Mouse (Mus musculus) heart, postnatal 25 days (tissue): ENCODE measurements around the gene Shroom4. TPM values are rescaled to one million over a fixed set of nuclear protein-coding genes. Genes with fewer than 3 reads are reported as not detected.
A peak's percentile ranks its signal among the peaks of the same experiment; 100 is the strongest.

Experiments used
- DNase-seq: peaks from one replicate; pipeline ENCODE4 v3.0.0; 2022; ENCODE audit warnings: low spot score
- intact Hi-C: fragments of 180-260 bp; cut with DNase I; formaldehyde crosslinking; loops from one replicate; pipeline ENCODE4 v1.15.1; 2025
- total RNA-seq, 2 experiments: library from RNA; stranded (reverse); gene quantifications; 2 replicates each; pipeline ENCODE4 v1.2.3; 2021

Shroom4 gene
- total RNA-seq, 2 experiments from 2014 or later: 15.8 to 18.3 TPM

DNA sequence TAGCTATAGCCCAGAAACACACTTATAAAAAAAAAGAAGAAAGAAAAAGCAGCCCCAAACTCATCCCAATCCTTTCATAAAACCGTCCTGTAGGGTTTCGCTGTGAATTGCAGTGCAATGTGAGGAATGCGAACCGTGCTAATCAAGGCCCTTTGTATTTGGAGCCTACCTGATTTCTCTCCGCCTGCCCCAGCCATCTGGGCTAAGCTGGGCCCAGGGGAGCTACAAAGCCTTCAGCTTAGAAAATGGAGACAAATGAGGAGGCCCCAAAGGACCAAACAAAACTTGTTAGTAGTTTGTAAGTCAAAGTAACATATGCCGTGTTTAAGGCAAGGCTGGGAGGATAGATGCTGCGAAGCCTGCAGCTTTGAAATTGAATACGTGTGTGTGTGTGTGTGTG, 84.2 kb downstream of the Shroom4 start:
- intact Hi-C loops: loop anchor here (5.0 kb wide), 1 partner anchor 38 kb away; no protein-coding TSS in a partner anchor
- DNase-seq: no peak

DNA sequence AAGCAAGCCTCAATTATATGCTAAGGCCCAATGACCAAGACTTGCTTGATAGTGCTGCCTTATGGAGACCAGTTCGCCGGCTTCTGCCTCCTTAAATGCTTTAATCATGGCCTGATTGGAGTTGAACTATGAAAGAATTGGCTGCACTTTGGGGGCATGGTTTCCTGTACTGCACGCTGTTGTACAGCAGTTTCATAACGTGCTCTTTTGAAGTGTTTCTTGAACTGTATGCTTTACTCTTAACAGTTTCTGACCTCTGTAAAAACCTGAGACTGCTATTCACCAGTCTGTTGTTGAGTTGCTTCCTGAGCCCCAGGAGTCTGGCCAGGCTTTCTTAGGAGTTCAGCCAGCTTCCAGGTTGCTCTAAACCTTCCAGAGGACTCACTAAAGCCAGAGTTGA, 90.8 kb downstream of the Shroom4 start:
- DNase-seq: no peak
- intact Hi-C loops: no loop called here

DNA sequence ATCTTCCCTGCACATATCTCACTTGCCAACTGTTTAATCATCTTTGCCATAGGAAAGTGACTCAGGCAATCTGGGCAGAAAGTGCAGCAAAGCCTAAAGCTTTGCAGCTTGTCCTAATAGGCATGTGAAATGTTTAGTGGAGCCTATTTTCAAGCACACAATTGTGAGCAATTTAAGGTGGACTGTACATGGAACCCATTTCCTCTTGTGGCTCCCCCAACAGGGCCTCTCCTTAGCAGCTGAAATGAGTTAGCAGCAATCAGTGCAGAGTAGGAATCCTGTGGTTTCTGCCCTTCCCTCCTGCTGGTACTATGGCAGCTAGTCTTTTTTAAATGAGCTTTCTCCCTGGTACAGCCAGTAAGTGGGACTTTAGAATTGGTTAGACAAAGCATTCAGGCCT, 95.8 kb downstream of the Shroom4 start:
- intact Hi-C loops: no loop called here
- DNase-seq: no peak

DNA sequence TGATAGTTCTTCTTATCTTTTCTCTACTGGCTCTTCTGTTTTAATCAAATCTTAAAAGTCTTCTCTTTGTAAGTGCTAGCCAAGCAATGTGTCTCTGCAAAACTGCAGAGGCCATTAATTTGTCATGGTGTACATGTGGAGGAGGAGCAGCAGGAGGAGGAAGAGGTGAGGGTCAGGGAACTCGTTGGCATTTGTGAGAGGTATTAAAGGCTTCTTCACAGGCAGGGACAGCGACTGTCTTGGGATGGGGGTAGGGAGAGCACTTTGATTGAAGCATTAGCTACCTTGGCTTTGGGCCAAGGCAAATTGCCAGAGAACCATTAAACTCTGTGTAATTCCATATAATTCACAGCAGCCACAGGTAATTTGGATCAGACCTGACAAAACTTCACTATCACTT, 96.7 kb downstream of the Shroom4 start:
- intact Hi-C loops: no loop called here

DNA sequence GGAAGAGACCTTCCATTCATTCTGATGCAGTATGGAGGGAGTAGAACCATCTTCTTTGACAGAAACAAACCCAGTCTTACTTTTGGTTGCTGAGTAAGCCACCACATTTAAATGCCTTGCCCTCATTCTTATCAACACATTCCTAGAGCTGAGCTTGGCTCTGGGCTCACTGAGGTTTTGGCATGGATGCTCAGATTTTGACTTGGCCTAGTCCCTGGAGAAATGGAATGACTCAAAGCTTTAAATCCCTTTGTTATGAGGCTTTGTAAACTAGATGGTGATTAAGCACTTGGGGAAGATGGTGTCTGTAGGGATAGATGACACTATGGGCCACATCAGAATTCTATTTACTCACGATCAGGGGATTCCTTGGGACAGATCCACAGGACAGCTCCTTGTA, 102.2 kb downstream of the Shroom4 start:
- intact Hi-C loops: no loop called here
- no peak for DNase-seq

More for the DNA sequence above, 96.7 kb downstream of the Shroom4 start:
- no peak for DNase-seq

DNA sequence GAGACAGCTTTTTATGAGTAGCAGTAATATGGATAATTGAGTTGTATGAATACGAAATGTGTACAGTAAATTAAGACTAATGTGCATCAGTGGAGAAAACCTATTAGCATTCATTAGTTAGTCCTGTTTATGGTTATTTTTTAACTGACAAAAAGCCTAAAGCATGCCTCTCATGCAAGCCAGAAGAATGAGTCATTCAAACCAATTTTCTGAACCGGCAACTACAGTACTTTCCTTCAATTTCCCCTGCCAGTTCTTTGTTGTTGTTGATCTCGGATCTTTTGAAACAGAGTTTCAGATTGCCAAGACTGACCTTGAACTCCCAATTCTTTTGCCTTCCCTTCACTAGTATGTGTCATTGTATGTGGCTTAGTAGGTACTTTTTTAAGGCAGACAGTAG, 117.6 kb downstream of the Shroom4 start:
- DNase-seq: no peak
- intact Hi-C loops: no loop called here

DNA sequence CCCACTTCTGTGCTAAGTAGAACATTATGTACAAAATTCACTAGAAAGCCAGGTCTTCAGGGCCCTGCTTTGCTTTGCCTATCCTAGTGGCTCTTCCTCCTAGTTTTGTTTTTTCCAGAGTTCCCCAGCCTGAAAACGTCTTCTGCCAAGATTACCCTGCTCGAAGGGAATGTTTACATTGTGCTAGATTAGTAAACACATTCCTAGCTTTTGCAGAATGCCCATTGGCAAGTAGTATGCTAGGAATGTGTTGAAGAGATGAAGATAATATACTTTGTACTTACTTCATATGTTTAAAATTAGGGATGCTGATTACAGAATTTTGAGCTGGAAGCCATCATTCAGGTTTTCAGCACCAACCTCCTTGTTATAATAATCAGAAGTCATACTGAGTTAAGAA, 118.8 kb downstream of the Shroom4 start:
- intact Hi-C loops: no loop called here
- no peak for DNase-seq

DNA sequence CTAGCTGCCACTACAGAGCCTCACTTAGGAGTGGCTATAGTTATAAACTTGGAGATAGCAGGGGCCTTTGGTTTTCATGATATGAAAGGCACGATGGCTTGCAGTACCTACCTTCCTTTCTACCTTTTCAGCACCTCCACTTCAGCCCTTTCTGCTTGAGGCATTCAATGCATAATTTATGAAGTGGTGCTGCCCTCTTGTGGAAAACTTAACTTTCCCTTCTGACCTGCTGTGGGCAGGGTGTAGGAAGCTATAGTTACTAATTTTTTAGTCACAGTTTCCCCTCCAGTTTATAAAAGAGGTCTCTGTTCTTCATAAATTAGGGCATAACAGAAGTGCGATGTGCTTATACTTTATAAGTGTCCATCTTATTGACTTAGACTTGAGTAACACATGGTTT, 123.3 kb downstream of the Shroom4 start:
- intact Hi-C loops: loop anchor here (1.0 to 10.0 kb wide), 3 partner anchors 41 to 262 kb away; no protein-coding TSS in a partner anchor
- DNase-seq: no peak

DNA sequence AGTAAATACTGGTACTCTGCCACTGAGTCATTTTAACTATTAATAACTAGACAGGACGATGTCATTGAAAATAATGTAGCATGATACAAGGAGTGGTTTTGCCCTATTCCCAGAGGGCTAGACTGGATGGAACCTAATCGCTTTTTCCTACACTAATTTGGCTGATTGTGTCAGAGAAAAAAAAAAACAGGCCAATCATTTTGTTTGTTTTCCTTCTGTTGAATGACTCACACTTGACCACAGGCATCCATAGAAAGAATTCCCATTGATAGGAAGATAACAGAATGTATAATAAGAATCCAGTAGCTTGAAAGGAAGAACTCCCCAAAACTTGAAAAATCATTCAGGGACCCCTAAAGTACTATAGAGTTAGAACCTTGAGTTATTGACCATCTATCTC, 137.0 kb downstream of the Shroom4 start:
- DNase-seq: no peak
- intact Hi-C loops: loop anchor here (2.0 kb wide), 1 partner anchor 44 kb away; no protein-coding TSS in a partner anchor

DNA sequence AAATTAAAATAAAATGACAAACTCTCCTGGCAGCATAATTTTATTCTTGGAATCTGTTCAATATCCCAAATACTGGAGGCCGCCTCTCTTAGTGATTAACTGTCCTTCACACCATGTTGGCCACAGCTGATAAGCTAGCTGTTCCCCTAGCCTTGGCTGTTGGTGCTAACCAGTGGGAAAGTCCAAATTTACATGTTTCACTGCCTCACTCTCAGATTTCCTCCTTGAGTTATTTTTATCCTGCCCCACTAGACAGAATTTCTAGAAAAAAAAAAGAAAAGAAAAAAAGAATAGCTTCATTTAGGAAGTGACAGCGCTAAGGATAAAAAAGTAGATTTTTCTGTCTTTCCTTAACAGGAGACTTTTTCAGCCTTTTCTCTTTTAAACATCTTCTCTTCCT, 138.0 kb downstream of the Shroom4 start:
- intact Hi-C loops: loop anchor here (2.0 kb wide), 1 partner anchor 43 kb away; no protein-coding TSS in a partner anchor

DNA sequence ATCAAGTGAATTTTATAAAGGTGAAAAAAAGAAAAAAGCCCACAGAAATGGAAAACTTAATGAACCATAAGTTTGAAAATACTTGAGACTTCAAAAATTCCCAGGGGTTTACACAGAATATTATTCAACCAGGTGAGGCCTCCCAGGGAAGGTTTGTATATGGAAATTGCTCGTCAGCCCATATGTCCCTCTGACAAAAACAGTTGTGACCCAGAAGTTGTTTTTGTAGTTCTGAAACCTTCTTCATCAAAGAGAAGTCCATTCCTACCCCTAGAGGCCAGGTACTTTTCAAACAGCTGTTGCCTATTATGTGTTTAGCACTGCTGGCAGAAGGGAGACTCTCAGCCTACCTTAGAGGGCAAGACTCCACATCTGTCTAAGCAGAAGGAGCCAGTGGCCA, 165.4 kb downstream of the Shroom4 start:
- DNase-seq: no peak

More for the DNA sequence above, 138.0 kb downstream of the Shroom4 start:
- DNase-seq: no peak

DNA sequence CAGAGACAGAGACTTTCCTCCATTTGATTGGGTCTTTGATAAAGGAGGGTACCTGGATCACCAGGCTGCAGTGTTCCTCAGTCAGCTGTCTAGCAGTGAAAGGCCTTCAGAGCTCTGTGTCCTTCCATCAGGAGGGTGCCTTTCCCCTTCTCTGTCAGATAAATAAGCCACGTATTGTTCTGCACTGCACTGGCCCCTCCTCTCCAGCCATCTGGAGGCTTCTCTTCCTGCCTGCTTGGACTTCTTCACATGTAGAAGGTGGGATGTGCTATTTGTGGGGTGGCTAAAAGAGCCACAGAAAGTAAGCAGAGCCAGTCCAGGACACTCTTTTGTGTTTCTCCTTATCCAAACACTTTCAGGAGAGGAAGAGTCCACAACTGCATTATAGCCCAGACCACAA, 174.9 kb downstream of the Shroom4 start:
- intact Hi-C loops: no loop called here
- no peak for DNase-seq

More for the DNA sequence above, 165.4 kb downstream of the Shroom4 start:
- intact Hi-C loops: no loop called here

DNA sequence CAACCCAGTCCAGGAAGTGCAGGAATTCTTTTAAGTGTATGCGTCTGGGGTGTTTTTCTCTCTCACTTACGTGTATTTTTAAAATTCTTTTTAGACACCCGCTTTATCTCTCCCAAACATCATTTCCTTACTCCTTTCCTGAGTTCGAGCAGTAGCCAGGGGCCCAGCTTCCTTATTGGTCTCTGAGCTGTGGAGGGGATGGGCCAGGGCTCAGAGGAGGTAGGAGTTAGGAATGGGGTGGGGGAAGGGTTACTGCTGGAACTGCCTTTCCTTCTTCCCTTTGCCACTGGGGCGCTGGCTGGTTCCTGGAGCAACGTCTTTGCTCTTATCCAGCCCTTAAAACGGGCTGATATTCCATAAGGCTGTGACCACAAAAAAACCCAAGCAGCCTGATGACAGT, 177.3 kb downstream of the Shroom4 start:
- intact Hi-C loops: no loop called here
- peak; percentile 33 for DNase-seq

DNA sequence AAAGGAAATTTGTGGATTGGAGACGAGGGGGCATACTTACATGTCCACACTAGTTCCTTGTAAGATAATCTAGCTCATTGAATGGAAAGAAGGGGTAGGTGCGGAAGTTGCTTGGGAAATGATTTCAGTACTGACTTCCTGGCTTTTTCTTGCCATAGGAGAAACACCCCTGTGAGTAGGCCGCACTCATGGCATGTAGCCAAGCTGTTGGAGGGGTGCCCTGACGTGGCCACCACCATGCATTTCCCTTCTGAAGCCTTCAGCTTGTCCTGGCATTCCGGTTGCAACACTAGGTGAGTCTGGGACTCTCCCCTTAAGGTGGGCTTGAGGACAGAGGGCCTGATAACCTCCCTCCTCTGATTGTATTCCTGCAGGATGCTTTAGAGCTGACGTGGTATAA, 181.0 kb downstream of the Shroom4 start:
- no peak for DNase-seq
- intact Hi-C loops: loop anchor here (2.0 kb wide), 1 partner anchor 44 kb away; no protein-coding TSS in a partner anchor

DNA sequence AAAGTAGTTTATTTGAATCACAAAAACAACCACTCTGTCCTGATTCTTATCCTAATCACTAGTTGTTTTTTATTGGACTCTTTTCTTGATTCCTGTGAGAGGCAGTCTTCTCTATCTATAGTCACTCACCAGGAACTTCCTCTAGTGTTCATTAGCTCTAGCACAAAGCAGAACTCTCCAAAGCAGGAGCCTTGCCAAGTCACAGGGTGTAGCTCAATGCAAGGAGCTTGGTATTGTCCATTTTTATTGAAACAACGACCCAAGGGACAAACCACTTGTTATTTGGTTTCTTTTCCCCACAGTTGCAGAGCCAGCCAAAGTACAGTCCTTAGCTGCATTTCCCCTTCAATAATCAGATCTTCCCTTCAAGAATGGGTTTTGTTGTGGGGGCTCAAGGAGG, 181.5 kb downstream of the Shroom4 start:
- DNase-seq: no peak
- intact Hi-C loops: loop anchor here (2.0 kb wide), 1 partner anchor 44 kb away; no protein-coding TSS in a partner anchor

DNA sequence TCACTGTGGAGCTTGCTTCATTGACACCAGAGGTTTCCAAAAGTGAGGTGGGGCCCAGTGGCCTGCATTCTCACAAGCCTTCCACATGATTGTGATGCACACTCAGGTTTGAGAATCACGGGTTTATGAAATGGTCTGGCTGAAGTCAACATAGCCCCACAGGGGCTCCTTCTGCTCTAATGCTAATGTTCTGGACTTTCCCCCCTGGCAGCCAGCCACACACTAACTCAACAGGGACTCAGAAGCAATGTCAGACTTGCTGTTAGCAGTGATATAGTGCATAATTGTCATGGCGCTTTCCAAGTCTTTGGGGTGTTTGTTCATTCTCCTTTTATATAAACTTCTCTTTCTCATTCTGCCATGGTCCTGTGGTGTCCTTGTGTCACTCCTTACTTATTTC, 183.0 kb downstream of the Shroom4 start:
- DNase-seq: no peak
- intact Hi-C loops: no loop called here

DNA sequence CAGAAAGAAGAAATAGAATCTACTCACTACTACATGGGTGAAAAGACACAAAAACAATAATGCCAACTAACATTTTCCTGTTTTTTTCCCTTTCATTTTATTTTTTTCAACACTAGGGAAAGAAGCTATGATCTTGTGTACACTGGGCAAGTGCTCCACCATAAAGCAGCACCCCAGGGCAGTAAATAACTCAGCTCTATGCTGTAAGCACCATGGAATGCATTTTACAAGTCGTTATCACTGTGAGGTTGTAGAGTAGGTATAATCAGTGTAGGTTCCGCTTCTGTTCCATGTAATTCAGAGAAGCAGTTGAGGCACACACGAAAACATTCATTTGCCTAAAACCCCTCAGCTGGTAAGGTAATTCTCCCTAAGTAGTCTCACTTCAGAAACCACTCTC, 194.5 kb downstream of the Shroom4 start:
- DNase-seq: no peak
- intact Hi-C loops: no loop called here

DNA sequence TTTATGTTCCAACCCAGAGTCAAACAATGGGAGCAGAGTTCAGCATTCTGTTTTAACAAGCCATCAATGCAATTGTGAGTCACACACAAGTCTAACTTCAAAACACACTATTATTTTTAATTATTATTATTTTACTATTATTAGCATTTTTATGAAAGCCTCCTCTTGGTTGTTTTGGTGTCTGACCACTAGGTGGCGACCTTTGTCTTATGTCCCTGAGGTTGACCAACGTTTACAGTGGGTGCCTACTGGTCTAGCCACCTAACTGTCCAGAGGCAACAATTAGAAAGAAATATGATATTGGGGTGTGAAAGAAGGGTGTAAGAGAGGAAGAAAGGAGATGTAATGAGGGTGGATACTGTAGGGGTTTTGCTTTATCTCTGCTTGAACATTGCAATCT, 254.4 kb downstream of the Shroom4 start:
- intact Hi-C loops: loop anchor here (10.0 kb wide), 3 partner anchors 129 to 501 kb away; no protein-coding TSS in a partner anchor
- no peak for DNase-seq

DNA sequence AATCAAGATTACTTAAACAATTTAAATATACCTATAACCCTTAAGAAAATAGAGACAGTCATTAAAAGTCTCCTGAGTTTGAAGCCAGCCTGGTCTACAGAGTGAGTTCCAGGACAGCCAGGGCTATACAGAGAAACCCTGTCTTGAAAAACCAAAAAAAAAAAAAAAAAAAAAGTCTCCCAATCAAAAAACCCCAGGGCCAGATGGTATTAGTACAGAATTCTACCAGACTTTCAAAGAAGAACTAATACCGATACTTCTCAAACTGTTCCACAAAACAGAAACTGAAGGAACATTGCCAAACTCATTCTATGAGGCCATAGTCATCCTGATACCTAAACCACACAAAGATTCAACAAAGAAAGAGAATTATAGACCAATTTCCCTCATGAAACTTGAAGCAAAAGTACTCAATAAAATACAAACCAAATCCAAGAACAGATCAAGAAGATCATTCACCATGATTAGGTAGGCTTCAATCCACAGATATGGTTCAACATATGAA, 259.2 kb downstream of the Shroom4 start:
- intact Hi-C loops: loop anchor here (10.0 kb wide), 3 partner anchors 134 to 496 kb away; no protein-coding TSS in a partner anchor
- DNase-seq: no peak
